ENCODE assay signal across 10 mouse cellular contexts in the genomic region with DNA sequence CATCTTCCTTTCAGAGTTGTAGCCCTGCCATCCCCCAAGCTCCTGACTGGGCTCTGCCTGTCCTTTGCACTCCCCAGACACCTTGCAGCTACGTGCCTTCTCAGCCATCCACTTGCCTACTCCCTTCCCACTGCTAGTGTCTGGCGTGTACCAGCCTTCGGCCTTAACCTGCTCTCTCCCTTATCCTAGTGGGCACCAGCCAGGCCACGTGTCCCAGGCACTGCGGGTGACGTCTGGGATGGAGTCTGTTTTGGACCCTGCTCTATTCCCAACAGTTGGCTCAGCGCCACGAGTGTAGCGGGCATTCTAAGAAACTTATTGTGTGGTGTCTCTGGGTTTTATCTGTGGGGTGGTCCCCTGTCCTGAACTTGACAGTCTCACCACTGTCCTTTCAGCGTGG.
DNase-seq lines count a peak whose midpoint lies in the region; ATAC-seq and TF ChIP-seq lines count a peak whose summit lies in the region.
"Had no signal": no experiment of that assay in that cellular context is flagged by ENCODE, and none has a peak within 500 bp of the region (broad histone marks: within the 10 kb centered on the region; RNA-seq: fewer than 3 reads in every experiment).

No protein-coding gene starts in this region.

- no peak for TF ChIP-seq POLR2A in myocyte (IDR thresholded peaks at IDR 0.05; ENCODE audit: insufficient read length, low read depth)

- no peaks in the 10 kb centered on the region for H3K79me2 ChIP-seq in myocyte (ENCODE audit: control insufficient read depth, insufficient read depth)

- H3ac ChIP-seq in myocyte (ENCODE audit: control insufficient read depth, insufficient read length) = no peak overlapping the region

- 0 out of 2 replicates have a peak, but pooled peaks cover 2% of the 10 kb centered on the region for H3K4me1 ChIP-seq in forebrain, postnatal 0 days (ENCODE audit: insufficient read depth)
- peaks cover 9% of the 10 kb centered on the region; the same call in 1 of the 2 replicates for H3K4me1 ChIP-seq in forebrain, embryonic 11.5 days (replicated peaks; ENCODE audit: control insufficient read depth, insufficient read depth, low read length)
- H3K4me1 ChIP-seq in megakaryocyte, embryonic 14.5 days = peaks cover 22% of the 10 kb centered on the region
- peaks cover 29% of the 10 kb centered on the region for H3K4me1 ChIP-seq in heart, embryonic 11.5 days (ENCODE audit: control insufficient read depth, insufficient read depth, low read length)

- no peaks in the 10 kb centered on the region for H3K9me3 ChIP-seq in forebrain, postnatal 0 days (ENCODE audit: low read length)
- H3K9me3 ChIP-seq in forebrain, embryonic 11.5 days (ENCODE audit: control insufficient read depth, low read length) = no peaks in the 10 kb centered on the region
- H3K9me3 ChIP-seq in megakaryocyte, embryonic 14.5 days = no peaks in the 10 kb centered on the region
- H3K9me3 ChIP-seq in heart, embryonic 11.5 days (replicated peaks; ENCODE audit: control insufficient read depth, low read length) = no peaks in the 10 kb centered on the region

- no peak overlapping the region for H3K4me3 ChIP-seq in forebrain, postnatal 0 days (ENCODE audit: low read depth, low read length)
- H3K4me3 ChIP-seq in forebrain, embryonic 11.5 days (ENCODE audit: low read depth, low read length) = no peak overlapping the region
- peak overlapping the region; percentile 42 for H3K4me3 ChIP-seq in megakaryocyte, embryonic 14.5 days (replicated peaks)
- H3K4me3 ChIP-seq in heart, embryonic 11.5 days (ENCODE audit: low read depth, low read length) = no peak overlapping the region
- no peak overlapping the region for H3K4me3 ChIP-seq in myocyte

- H3K27ac ChIP-seq in forebrain, postnatal 0 days (ENCODE audit: low read depth, low read length) = peak overlapping the region; percentile 50; the same call in 1 of the 2 replicates
- H3K27ac ChIP-seq in forebrain, embryonic 11.5 days (ENCODE audit: low read depth, low read length) = no peak overlapping the region
- H3K27ac ChIP-seq in heart, embryonic 11.5 days (ENCODE audit: low read depth, low read length) = peak overlapping the region; percentile 35; the same call in 1 of the 2 replicates
- H3K27ac ChIP-seq: macrophage had no signal

- no peaks in the 10 kb centered on the region for H3K27me3 ChIP-seq in forebrain, postnatal 0 days (ENCODE audit: insufficient read depth, low read length)
- H3K27me3 ChIP-seq in forebrain, embryonic 11.5 days (ENCODE audit: control insufficient read depth, insufficient read depth, low read length) = no peaks in the 10 kb centered on the region
- peaks cover 59% of the 10 kb centered on the region for H3K27me3 ChIP-seq in megakaryocyte, embryonic 14.5 days (replicated peaks)
- H3K27me3 ChIP-seq in heart, embryonic 11.5 days (ENCODE audit: control insufficient read depth, insufficient read depth, low read length) = no peaks in the 10 kb centered on the region
- no peaks in the 10 kb centered on the region for H3K27me3 ChIP-seq in myocyte (ENCODE audit: control insufficient read depth, insufficient read depth, insufficient read length)

- H3K36me3 ChIP-seq in forebrain, postnatal 0 days (ENCODE audit: insufficient read depth) = no peaks in the 10 kb centered on the region
- H3K36me3 ChIP-seq in forebrain, embryonic 11.5 days (ENCODE audit: control insufficient read depth, insufficient read depth, low read length) = no peaks in the 10 kb centered on the region
- H3K36me3 ChIP-seq in megakaryocyte, embryonic 14.5 days (replicated peaks; ENCODE audit: low read length) = no peaks in the 10 kb centered on the region
- H3K36me3 ChIP-seq in heart, embryonic 11.5 days (ENCODE audit: control insufficient read depth, insufficient read depth, low read length) = no peaks in the 10 kb centered on the region
- H3K36me3 ChIP-seq in myocyte (ENCODE audit: control insufficient read depth, insufficient read depth) = no peaks in the 10 kb centered on the region

- DNase-seq in forebrain, postnatal 0 days = no peak
- no peak for DNase-seq in forebrain, embryonic 11.5 days (ENCODE audit: low spot score)
- DNase-seq in gastrocnemius, postnatal 36 days = no peak
- DNase-seq in ovary, postnatal 36 days (ENCODE audit: low spot score) = no peak
- DNase-seq: layer of hippocampus, adult 9-11 months had no signal

- WGBS in forebrain, postnatal 0 days = 53% methylated on average over 10 of the region's 10 CpGs
- WGBS in forebrain, embryonic 11.5 days = 86% methylated on average over 10 of the region's 10 CpGs
- 69% methylated on average over 10 of the region's 10 CpGs for WGBS in heart, embryonic 11.5 days (ENCODE audit: insufficient replicate concordance)

- H3K4me2 ChIP-seq in forebrain, postnatal 0 days (ENCODE audit: low read depth) = no peak overlapping the region
- H3K4me2 ChIP-seq in forebrain, embryonic 11.5 days (ENCODE audit: low read depth, low read length, severe bottlenecking) = no peak overlapping the region
- no peak overlapping the region for H3K4me2 ChIP-seq in heart, embryonic 11.5 days
- H3K4me2 ChIP-seq in myocyte (ENCODE audit: low read depth) = peak overlapping the region; percentile 46

- TF ChIP-seq CTCF in forebrain, postnatal 0 days (IDR thresholded peaks at IDR 0.05; ENCODE audit: low read depth) = no peak

- intact Hi-C loops in gastrocnemius, postnatal 36 days (cut with DNase I) = no loop called here

- ATAC-seq in forebrain, postnatal 0 days = no peak
- no peak for ATAC-seq in forebrain, embryonic 11.5 days (replicated peaks; ENCODE audit: low FRiP score)
- ATAC-seq in megakaryocyte, adult 5-6 weeks (ENCODE audit: poor library complexity, severe bottlenecking) = no peak
- ATAC-seq in heart, embryonic 11.5 days (replicated peaks; ENCODE audit: insufficient number of reproducible peaks, low FRiP score, low TSS enrichment) = no peak

- no peak overlapping the region for H3K9ac ChIP-seq in forebrain, postnatal 0 days
- no peak overlapping the region for H3K9ac ChIP-seq in forebrain, embryonic 11.5 days (ENCODE audit: low read length)
- no peak overlapping the region for H3K9ac ChIP-seq in heart, embryonic 11.5 days (ENCODE audit: low read depth, low read length)

TF ChIP-seq in myocyte, 11 proteins besides CTCF, POLR2A, EP300 and RAD21:
- TF ChIP-seq REST (IDR thresholded peaks at IDR 0.05; ENCODE audit: insufficient read depth, insufficient read length) (no peak), MYOD1 (IDR thresholded peaks at IDR 0.05; ENCODE audit: control insufficient read depth in 1 of 3, insufficient read length in 2 of 3, low read depth in 2 of 3) (no peak), MYOG (IDR thresholded peaks at IDR 0.05; ENCODE audit: control insufficient read depth in 1 of 3, insufficient read depth in 1 of 3, insufficient read length in 2 of 3, low read depth in 2 of 3) (no peak), E2F4 (IDR thresholded peaks at IDR 0.05; ENCODE audit: insufficient read depth) (no peak), MAX (IDR thresholded peaks at IDR 0.05; ENCODE audit: low read depth) (no peak), USF1 (IDR thresholded peaks at IDR 0.05; ENCODE audit: low read depth) (no peak), SRF (IDR thresholded peaks at IDR 0.05; ENCODE audit: control insufficient read depth, insufficient read length, low read depth) (no peak)
